Mouse (Mus musculus) midbrain, embryonic 14.5 days (tissue): ENCODE measurements around the gene Hectd2. TPM values are rescaled to one million over a fixed set of nuclear protein-coding genes. Genes with fewer than 3 reads are reported as not detected.

Experiments
- ATAC-seq: fragments of 200-750 bp; cut with Nextera tagmentation; 2 replicates; pipeline ENCODE4 v1.8.0; 2017; ENCODE audit warnings: moderate number of reproducible peaks, moderate library complexity; ENCODE audit not compliant: low FRiP score, low TSS enrichment
- DNase-seq: peaks from one replicate; pipeline ENCODE4 v3.0.0-alpha.2; 2015
- H3K27ac ChIP-seq: fragments of 300-500 bp; sonication (generic); replicated peaks from 2 replicates; pipeline ENCODE4 v1.5.1; 2014; ENCODE audit warnings: mild to moderate bottlenecking, low read depth, low read length, moderate library complexity
- H3K27me3 ChIP-seq: fragments of 300-500 bp; sonication (generic); 2 replicates; pipeline ENCODE4 v1.6.1; 2014; ENCODE audit warnings: low read length, control low read depth, mixed read lengths; ENCODE audit not compliant: control insufficient read depth, insufficient read depth
- H3K36me3 ChIP-seq: fragments of 300-500 bp; sonication (generic); 2 replicates; pipeline ENCODE4 v1.6.1; 2014; ENCODE audit warnings: low read length, control low read depth; ENCODE audit not compliant: control insufficient read depth, insufficient read depth
- H3K4me1 ChIP-seq: fragments of 300-500 bp; sonication (generic); 2 replicates; pipeline ENCODE4 v1.6.1; 2014; ENCODE audit warnings: mild to moderate bottlenecking, antibody characterized with exemption, low read length, control low read depth; ENCODE audit not compliant: control insufficient read depth, insufficient read depth
- H3K4me2 ChIP-seq: fragments of 300-500 bp; sonication (generic); 2 replicates; pipeline ENCODE4 v1.6.1; 2014; ENCODE audit warnings: mild to moderate bottlenecking, low read length, moderate library complexity
- H3K4me3 ChIP-seq: fragments of 300-500 bp; sonication (generic); replicated peaks from 2 replicates; pipeline ENCODE4 v1.5.1; 2014; ENCODE audit warnings: low read depth, low read length
- H3K9ac ChIP-seq: fragments of 300-500 bp; sonication (generic); replicated peaks from 2 replicates; pipeline ENCODE4 v1.6.1; 2014; ENCODE audit warnings: mild to moderate bottlenecking, low read length, moderate library complexity
- H3K9me3 ChIP-seq: fragments of 300-500 bp; sonication (generic); 2 replicates; pipeline ENCODE4 v1.6.1; 2016; ENCODE audit warnings: low read length, control low read depth, mixed read lengths; ENCODE audit not compliant: control insufficient read depth
- WGBS: fragments of 180-500 bp; shearing (Covaris S2); extraction: QIAGEN DNeasy Blood & Tissue Kit; methylation state at CpG from one replicate; pipeline ENCODE4 v1.1.7; 2014; 5-methylcytosine and 5-hydroxymethylcytosine counted together
- polyA plus RNA-seq: library from polyadenylated mRNA; unstranded; fragments of >200 nt; fragmentation: Nextera tagmentation; extraction: Ambion mirVana; gene quantifications from 2 replicates; pipeline ENCODE4 v1.2.1, GENCODE M21; 2014

Hectd2 gene
- polyA plus RNA-seq, 1 experiment from 2014 or later = 16.4 TPM

- Histone ChIP-seq H3K9ac (no peak overlapping the region), H3K4me2 (no peak overlapping the region), H3K4me1 (no peaks in the 10 kb centered on the region), H3K27ac (no peak overlapping the region), H3K36me3 (no peaks in the 10 kb centered on the region), H3K4me3 (no peak overlapping the region), H3K9me3 (no peaks in the 10 kb centered on the region), H3K27me3 (no peaks in the 10 kb centered on the region)
- 91% methylated on average over 7 of the region's 7 CpGs for WGBS
- DNase-seq = no peak
- ATAC-seq = no peak
Measured at GRCm38 (mm10) chr19:36646132-36646828, 91.8 kb downstream of the Hectd2 start.

GRCm38 (mm10) chr19:36652686-36653085 lies 98.2 kb downstream of the Hectd2 start:
- Histone ChIP-seq H3K9ac (no peak overlapping the region), H3K4me2 (no peak overlapping the region), H3K4me1 (no peaks in the 10 kb centered on the region), H3K27me3 (no peaks in the 10 kb centered on the region), H3K9me3 (no peaks in the 10 kb centered on the region), H3K27ac (no peak overlapping the region), H3K36me3 (no peaks in the 10 kb centered on the region), H3K4me3 (no peak overlapping the region)
- DNase-seq = no peak
- no peak for ATAC-seq
- WGBS = 97% methylated on average over 1 of the region's 1 CpGs

DNA sequence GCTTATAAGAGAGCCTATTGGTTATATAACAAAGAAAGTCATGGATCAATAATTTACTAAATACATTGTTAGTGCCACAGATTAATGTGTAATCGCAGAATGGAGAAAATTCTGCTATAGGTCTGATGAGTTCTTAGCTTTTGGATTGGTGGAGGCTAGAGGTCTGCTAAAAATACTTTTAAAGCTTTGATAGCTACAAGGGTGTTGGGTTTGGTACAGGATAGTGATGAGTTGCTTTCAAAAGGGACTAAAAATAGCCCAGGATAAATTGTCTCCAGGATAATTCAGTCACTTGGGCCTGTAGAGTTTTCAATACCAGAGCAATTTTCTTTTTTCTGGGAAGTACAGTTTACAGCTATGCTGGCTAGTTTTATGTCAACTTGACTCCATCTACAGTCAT lies 108.3 kb downstream of the Hectd2 start:
- Histone ChIP-seq H3K4me1 (no peaks in the 10 kb centered on the region), H3K4me3 (no peak overlapping the region), H3K27me3 (no peaks in the 10 kb centered on the region), H3K9ac (no peak overlapping the region), H3K27ac (no peak overlapping the region), H3K4me2 (no peak overlapping the region), H3K9me3 (no peaks in the 10 kb centered on the region), H3K36me3 (no peaks in the 10 kb centered on the region)
- ATAC-seq (no peak), DNase-seq (no peak)
- 100% methylated on average over 1 of the region's 1 CpGs for WGBS

DNA sequence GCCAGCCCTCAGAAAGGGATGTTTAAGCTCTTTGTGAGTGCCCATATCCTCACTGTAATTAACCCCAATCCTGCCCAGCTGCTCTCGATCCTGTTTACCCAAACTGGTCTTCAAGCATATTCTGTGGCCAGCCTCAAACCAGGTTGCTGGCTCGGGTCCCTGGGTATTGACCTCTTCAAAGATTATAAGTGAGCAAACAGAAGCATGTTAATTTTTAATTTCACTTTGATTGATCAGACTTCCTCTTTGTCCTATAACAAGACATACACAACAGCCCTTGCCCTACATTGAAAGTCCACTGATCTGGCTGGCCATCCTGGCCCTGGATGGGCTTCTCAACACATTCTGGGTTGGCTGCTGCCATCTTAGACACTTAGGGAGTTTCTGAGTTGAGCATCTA lies 109.5 kb downstream of the Hectd2 start:
- WGBS = 77% methylated on average over 2 of the region's 2 CpGs
- Histone ChIP-seq H3K9me3 (no peaks in the 10 kb centered on the region), H3K4me1 (no peaks in the 10 kb centered on the region), H3K27me3 (no peaks in the 10 kb centered on the region), H3K9ac (no peak overlapping the region), H3K36me3 (no peaks in the 10 kb centered on the region), H3K4me2 (no peak overlapping the region), H3K4me3 (no peak overlapping the region), H3K27ac (no peak overlapping the region)
- DNase-seq (no peak), ATAC-seq (no peak)

GRCm38 (mm10) chr19:36664417-36664816 lies 110.0 kb downstream of the Hectd2 start:
- H3K4me1 ChIP-seq = no peaks in the 10 kb centered on the region
- 78% methylated on average over 6 of the region's 6 CpGs for WGBS
- no peak for ATAC-seq
- H3K27ac ChIP-seq = no peak overlapping the region
- no peak overlapping the region for H3K9ac ChIP-seq
- no peaks in the 10 kb centered on the region for H3K9me3 ChIP-seq
- no peak overlapping the region for H3K4me3 ChIP-seq
- H3K27me3 ChIP-seq = no peaks in the 10 kb centered on the region
- H3K36me3 ChIP-seq = no peaks in the 10 kb centered on the region
- H3K4me2 ChIP-seq = no peak overlapping the region
- DNase-seq = no peak

DNA sequence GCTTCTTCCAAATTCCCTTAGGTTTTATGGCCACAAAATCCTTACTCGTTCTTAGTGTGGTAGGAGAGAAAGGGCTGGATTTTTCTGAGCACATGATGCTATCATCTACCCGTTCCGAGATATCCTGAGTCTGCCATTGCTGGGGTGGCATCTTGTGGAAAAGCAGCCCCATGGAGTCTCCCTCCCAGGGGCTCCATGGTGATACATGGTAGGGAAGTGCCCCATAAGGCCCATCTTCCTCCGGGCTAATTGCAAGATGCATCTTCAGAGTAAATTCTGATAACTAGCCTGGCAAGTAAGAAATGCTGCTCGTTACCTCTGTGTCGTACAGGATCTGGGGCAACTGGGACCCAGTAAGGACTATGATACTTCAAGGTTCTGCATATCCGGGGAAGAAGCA lies 110.8 kb downstream of the Hectd2 start:
- Histone ChIP-seq H3K9ac (no peak overlapping the region), H3K27me3 (no peaks in the 10 kb centered on the region), H3K27ac (no peak overlapping the region), H3K4me2 (no peak overlapping the region), H3K36me3 (no peaks in the 10 kb centered on the region), H3K4me3 (no peak overlapping the region), H3K4me1 (no peaks in the 10 kb centered on the region), H3K9me3 (no peaks in the 10 kb centered on the region)
- no peak for ATAC-seq
- WGBS = 88% methylated on average over 7 of the region's 7 CpGs
- no peak for DNase-seq

DNA sequence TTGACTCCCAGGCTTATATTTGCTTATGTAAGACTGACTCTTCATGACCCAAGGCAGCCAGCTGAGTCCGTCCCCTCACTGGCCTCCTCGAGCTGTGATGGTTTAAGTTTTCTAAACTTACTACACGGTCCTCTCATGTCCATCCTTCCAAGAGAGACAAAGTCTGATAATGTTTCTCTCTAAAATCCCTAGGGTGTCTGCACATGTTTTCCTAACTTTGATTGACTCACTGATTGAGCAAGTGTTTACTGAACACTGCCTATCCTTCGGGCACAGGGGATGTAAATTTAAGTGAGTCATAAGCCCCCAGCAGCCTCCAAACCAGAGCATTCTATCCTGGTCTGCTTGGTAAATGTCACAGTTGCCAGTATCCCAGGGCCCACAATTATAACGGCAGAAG lies 111.2 kb downstream of the Hectd2 start:
- Histone ChIP-seq H3K4me2 (no peak overlapping the region), H3K9ac (no peak overlapping the region), H3K36me3 (no peaks in the 10 kb centered on the region), H3K4me3 (no peak overlapping the region), H3K4me1 (no peaks in the 10 kb centered on the region), H3K9me3 (no peaks in the 10 kb centered on the region), H3K27ac (no peak overlapping the region), H3K27me3 (no peaks in the 10 kb centered on the region)
- WGBS = 84% methylated on average over 5 of the region's 5 CpGs
- DNase-seq (no peak), ATAC-seq (no peak)

- ATAC-seq (no peak), DNase-seq (no peak)
- no peak overlapping the region for H3K4me3 ChIP-seq
- no peak overlapping the region for H3K27ac ChIP-seq
- H3K27me3 ChIP-seq = no peaks in the 10 kb centered on the region
- 94% methylated on average over 5 of the region's 5 CpGs for WGBS
- H3K36me3 ChIP-seq = no peaks in the 10 kb centered on the region
- no peaks in the 10 kb centered on the region for H3K9me3 ChIP-seq
- H3K4me1 ChIP-seq = no peaks in the 10 kb centered on the region
- no peak overlapping the region for H3K9ac ChIP-seq
- no peak overlapping the region for H3K4me2 ChIP-seq
Measured at GRCm38 (mm10) chr19:36666471-36666870, 112.0 kb downstream of the Hectd2 start.

DNA sequence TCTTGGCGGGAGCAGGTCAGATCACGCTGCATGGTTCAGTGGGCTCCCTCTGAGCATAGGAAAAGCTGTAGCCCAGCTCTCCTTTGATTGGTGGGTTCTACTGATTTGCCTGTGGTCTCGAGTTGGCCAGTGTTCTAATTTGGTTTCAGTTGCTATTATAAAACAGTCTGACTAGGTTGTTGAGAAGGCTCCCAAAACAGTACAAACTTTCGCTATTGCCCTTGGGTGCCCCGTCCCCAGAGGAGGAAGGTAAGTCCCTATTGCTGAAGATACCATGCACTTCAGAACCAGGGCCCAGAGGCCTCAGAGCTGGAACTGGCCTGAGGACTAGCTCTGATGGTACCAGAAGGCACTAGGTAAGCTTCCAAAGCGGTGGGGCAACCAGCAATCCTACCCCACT lies 112.9 kb downstream of the Hectd2 start:
- no peaks in the 10 kb centered on the region for H3K36me3 ChIP-seq
- H3K4me3 ChIP-seq = no peak overlapping the region
- no peaks in the 10 kb centered on the region for H3K9me3 ChIP-seq
- no peak overlapping the region for H3K27ac ChIP-seq
- no peak overlapping the region for H3K9ac ChIP-seq
- H3K4me1 ChIP-seq = no peaks in the 10 kb centered on the region
- H3K4me2 ChIP-seq = no peak overlapping the region
- 89% methylated on average over 6 of the region's 6 CpGs for WGBS
- DNase-seq = no peak
- ATAC-seq = no peak
- H3K27me3 ChIP-seq = no peaks in the 10 kb centered on the region
